ENCODE assay signal across 15 mouse cellular contexts in the genomic region with DNA sequence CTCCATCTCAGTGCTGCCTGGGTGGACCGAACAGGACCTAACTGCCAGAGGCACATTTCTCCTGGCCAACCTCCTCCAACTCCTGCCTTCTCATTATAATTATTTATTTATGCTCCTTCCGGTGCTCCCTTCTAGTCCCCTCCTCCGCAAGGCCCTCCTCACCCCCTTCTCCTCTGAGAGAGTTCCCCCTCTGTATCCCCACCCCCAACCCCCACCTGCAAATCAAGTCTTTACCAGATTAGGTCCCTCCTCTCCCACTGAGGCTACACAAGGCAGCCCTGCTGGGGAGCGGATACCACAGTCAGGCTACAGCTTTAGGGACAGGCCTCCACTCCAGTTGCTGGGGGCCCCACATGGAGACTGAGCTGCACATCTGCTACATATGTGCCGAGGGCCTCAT. TPM values are rescaled to one million over a fixed set of nuclear protein-coding genes. Genes with fewer than 3 reads are reported as not detected.
"Had no signal": no experiment of that assay in that cellular context is flagged by ENCODE, and none has a peak within 500 bp of the region (broad histone marks: within the 10 kb centered on the region; RNA-seq: fewer than 3 reads in every experiment).

No protein-coding gene starts in this region.

- H3K9me3 ChIP-seq: kidney, embryonic 15.5 days; limb, embryonic 15.5 days; midbrain, embryonic 13.5 days had no signal

- ATAC-seq: liver, postnatal 0 days; midbrain, embryonic 13.5 days had no signal

- H3K4me3 ChIP-seq: kidney, embryonic 15.5 days; limb, embryonic 15.5 days; midbrain, embryonic 13.5 days had no signal

- H3K9ac ChIP-seq: kidney, embryonic 15.5 days; limb, embryonic 15.5 days; liver, embryonic 14.5 days; liver, postnatal 0 days; lung, embryonic 14.5 days; midbrain, embryonic 13.5 days had no signal

- H3K27me3 ChIP-seq: kidney, embryonic 15.5 days; limb, embryonic 15.5 days; midbrain, embryonic 13.5 days had no signal

- H3K36me3 ChIP-seq: kidney, embryonic 15.5 days; limb, embryonic 15.5 days; midbrain, embryonic 13.5 days had no signal

- H3K4me2 ChIP-seq: kidney, embryonic 15.5 days; limb, embryonic 15.5 days; liver, embryonic 11.5 days; lung, embryonic 14.5 days; midbrain, embryonic 13.5 days had no signal

- DNase-seq: kidney, postnatal 10 days; kidney, postnatal 4 days; liver, postnatal 0 days; lung, embryonic 14.5 days; thymus, adult 18-20 months; thymus, postnatal 36 days had no signal

- H3K27ac ChIP-seq: kidney, embryonic 15.5 days; liver, embryonic 14.5 days; macrophage; midbrain, embryonic 13.5 days had no signal

RNA-seq across cellular contexts. Expression of gene Trpm1, which starts 39.8 kb away (rescaled TPM):
- total RNA-seq: layer of hippocampus, adult 18-20 months; megakaryocyte, adult 5-6 weeks had no signal
- polyA plus RNA-seq: kidney, embryonic 15.5 days; liver, embryonic 14.5 days; liver, postnatal 0 days; lung, embryonic 14.5 days; lung, postnatal 0 days; macrophage had no signal
